Mouse (Mus musculus) kidney, postnatal 36 days (tissue): ENCODE measurements around the gene Mon1a.

Experiments
- DNase-seq, 2 experiments: peaks; one replicate each; pipeline ENCODE4 v3.0.0; 2021 to 2022; ENCODE audit warnings: mixed read lengths in 2 of 2

The Mon1a gene

DNA sequence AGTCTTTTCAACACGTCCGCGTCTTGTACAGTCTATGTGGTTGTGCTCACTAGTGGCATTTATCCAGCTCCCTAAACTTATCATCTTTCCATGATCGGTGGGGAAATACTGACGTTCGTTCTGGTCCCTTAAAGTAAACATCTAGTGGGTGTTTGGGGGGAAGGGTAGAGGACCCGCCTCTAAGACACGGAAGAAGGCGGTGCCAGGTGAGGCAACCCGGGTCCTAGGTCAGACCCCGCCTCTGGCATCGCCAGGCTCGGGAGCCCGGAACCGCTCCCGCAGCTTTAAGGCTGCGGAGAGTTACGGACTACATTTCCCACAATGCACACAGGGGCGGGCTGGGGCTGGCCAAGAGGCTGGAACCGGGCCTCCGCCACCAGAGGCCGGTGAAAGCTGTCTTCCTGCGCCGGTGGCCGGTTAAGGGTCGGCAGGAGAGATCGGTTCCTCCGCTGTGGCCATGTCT, at the start of gene Mon1a:
Gene Mon1a, plus strand, starts transcription at position 348 of the 463 bp plus-strand sequence.
- peak; percentile 94 to 97 for DNase-seq

DNA sequence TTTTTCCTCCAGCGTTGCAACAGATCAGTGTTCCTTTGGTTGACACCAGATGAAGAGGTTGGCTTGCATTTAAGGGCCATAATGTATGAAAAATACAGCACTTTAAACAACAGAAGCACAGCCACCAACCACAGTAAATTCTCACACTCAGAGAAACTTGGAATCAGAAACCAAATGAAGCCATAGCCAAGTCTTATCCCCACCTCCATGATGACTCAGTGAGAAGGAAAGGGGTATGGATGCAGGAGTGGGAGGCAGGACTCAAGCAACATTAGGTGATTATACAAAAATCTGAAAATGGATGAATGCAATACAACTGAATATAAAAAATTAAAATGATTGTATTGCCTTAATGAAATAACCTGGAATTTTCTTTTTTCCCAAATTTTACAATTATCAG, 49.1 kb upstream of the Mon1a start:
- DNase-seq = no peak

DNA sequence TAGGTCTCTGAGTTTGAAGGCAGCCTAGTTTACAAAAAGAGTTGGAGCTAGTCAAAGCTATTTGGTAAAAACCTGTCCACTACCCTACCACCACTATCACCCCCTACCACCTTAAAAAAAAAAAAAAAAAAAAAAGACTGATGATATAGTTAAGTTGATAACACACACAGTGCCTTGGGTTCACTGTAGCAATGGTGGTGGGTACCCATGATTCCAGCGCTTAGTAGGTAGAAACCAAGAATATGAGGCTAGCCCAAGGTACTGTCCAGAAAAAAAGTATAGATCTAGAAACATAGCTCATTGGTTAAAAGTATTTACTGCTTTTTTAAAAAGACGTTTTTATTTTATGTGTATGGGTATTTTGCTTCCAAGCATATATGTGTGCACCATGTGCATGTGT, 45.2 kb upstream of the Mon1a start:
- no peak for DNase-seq

DNA sequence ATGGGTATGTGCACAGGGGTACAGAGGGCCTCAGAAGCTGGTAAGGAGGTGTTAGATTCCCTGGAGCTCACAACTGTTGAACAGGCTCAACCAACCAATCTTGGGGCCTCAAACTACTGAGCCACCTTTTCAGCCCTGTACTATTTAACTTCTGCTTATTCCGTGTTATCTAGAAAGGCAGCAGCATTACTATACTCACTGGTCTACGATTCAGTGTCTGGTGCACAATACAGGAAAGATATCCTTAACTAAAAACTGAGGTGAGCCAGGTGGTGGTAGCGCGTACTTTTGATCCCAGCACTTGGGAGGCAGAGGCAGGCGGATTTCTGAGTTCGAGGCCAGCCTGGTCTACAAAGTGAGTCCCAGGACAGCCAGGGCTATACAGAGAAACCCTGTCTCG, 39.0 kb upstream of the Mon1a start:
- DNase-seq = no peak

DNA sequence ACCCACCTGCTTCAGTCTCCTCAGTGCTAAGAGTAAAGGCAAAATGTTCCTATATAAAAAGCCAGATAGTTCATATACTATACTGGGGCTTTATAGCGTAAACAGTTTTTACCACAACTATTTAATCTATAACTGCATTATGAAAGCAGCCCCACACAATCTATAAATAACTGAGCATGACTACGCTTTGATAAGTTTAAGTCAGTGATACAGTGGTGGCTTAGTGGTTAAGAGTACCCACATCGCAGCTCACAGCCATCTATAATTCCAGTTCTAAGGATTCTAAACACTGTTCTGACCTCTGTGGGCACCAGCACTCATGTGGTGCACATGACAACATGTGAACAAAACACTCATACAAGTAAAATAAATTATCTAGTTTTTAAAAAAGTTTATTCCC, 29.6 kb upstream of the Mon1a start:
- no peak for DNase-seq

DNA sequence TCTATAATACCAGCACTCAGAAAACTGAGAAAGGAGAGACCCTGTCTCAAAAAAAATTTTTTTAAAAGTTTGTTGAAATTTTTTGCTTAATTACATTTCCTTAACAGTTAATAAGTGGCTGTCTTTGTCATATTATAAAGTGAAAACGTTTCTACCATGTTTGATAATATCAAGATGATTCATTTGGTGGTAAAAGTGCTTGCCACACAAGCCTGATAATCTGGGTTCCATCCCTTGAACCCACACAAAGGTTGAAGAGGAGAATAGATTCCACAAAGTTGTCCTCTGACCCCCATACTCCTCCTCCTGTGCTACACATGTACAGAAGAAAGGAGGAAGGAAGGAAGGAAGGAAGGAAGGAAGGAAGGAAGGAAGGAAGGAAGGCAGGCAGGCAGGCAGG, 23.5 kb upstream of the Mon1a start:
- no peak for DNase-seq

DNA sequence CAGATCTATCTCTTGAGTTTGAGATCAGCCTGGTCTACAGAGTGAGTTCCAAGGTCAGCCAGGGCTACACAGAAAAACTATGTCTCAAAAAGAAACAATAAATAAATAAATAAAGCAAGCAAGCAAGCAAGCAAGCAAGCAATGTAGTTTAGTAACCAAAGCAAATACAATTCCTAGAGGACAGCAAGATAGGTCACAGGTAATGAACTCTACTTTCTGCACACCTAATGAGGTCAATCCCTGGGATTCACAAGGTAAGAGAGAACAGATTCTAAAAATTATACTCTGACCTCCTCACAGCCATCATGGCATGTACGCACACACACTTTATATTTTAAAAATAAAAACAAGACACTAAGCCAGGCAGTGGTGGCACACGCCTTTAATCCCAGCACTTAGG, 21.9 kb upstream of the Mon1a start:
- no peak for DNase-seq

DNA sequence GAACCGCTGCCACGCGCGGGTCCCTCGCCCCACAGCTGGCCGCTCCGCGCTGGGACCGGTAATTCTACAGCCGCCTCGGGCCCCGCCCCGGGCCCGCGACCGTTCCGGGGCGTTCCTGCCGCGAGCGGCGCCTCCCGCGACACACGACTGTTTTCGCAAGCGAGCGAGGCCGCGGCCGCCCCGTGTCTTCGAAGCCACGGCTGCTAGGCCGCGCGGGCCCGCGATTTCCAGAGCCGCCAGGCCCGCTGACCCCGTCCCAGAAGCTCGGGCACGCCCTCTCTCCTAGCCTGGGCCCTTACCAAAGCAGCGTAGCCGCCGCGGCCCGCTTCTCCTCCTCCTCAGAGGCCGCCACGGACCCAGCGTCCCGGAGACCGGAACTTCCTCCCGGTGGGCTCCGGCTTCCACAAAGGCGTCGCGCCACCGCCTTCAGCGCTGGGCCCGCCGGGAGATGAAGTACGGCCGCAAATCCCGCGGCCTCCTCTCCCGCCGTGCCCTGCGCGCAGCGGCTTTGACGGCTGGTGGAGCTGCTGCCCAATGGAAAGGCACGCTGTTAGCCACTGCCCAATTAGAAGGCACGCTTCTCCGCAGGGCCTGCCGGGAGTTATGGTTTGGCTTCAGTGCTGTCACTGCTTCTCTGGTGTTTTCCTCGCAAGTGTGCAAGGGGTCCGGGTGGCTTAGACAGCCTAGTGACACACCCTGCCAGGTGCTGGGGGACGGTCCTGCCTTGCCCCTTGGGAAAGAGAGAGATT, 15.4 kb upstream of the Mon1a start:
- DNase-seq = peak; percentile 96

DNA sequence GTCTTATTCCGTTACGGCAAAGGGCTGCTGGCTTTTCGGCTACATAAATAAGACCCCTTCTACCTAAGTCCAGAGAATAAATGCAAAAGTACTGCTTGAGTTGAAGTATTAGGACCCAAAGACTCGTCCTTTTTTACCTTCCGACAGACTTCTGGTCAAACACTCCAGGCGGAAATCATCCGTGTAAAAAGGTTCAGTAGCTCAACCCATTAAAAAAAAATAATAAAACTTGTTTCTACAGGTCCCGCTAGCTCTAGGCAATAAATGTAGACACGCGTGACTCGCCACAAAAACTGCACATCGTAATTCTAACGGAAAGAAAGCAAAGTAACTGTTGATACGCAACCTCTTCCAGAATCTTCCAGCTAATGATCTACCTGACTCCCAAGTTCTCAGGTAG, 14.8 kb upstream of the Mon1a start, which contains the start of gene Rbm6:
Gene Rbm6, minus strand, starts transcription at position 101 of the 400 bp plus-strand sequence.
- DNase-seq = no peak

DNA sequence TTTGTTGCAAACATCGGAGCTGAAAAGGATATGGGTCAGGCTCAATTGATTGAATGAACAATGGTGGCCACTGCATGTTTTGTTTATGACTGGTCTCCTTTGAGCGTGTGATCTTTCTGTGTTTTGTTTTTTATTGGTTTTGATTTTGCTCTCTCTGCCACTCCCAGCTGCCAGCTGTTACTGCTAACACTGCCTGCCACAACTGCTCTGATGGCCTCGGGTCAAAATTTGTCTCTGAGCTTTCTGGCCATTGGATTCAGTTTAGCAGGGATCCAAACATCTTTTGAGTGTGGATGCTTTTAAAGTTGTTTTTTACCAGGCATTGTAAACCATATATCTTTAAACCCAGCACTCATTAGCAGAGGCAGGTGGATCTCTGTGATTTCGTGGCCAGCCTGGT, 7.5 kb upstream of the Mon1a start:
- DNase-seq = no peak

DNA sequence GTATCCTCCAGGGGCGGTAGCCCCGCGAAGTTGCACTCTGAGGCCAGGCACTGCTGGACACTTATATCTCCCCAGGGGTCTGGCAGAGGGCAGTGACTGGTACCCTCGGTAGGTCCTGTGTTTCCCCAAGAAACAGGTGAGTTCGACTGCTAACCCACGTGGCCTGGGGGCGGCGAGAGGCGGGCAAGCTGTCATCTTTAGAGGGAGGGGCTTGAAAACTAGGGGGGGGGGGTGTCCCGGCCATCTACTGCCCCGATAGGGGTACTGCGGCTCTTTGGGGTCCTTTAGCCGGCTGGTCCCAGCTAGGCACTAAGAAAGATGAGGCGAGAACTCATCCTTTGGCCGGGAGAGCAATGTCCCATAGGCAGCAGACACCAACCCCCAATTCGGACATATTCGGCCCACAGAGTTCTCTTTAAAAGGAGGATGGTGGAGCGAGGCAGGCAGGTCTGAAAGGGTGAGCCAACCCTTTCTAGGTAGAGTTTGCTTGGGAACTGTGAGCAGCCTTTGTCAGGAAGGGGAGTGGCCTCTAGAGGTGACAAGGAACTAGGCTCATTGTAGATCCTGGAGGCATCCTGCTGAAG, 408 bp downstream of the Mon1a start:
- peak in 1 of 2 experiments; percentile 35 for DNase-seq

DNA sequence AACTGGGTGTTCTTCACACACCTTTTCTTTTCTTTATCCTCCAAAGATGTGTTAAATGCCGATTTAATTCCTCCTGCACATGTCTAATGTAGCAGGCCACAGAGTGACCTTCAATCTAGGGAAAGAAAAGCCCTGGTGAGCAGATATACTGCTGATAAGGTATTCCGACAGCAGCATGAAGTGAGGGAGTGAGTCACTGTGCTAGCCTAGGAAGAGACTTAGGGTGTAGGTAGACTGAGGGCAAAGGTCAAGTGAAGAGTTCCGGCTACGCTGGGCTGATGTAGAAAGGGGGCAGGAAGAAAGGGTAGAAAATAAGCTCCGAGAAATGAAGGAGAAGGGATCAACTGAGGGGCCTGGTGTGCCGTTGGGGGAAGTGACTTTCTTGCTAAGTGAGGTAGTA, 2.3 kb downstream of the Mon1a start:
- no peak for DNase-seq

DNA sequence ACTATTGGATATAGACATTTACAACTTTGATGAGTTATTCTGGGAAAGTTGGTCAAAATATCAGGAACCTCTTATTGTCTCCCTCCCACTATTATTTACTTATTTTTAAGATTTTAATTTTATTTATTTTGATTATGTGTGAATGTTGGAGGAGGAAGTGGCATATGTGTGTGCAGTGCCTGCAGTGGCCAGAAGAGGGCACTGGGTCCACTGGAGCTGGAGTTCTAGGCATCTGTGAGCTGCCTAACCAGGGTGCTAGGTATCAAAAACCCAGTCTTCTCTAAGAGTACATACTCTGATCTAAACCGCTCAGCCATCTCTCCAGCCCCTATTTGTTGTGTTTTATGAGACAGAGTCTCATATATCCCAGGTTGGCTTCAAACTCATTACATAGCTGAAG, 3.1 kb downstream of the Mon1a start:
- DNase-seq = peak in 1 of 2 experiments; percentile 40

DNA sequence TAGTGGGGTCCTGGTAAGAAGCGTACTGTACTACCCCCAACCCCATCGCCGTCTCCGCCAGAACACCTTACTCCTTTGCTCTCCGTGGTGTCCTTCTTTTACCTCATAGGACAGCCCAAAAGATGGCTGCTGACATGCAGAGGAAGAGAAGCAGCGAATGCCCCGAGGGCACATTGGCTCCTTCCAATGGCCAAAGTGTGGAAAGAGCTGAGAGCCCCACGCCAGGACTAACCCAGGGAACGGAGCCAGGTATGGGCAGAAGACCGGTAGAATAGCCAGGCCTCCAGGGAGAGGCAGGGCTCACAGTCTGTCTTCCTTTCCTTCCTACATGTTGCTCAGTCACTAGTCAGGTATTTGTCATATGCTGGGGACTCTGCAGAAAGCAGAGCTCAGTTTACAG, 10.6 kb downstream of the Mon1a start:
- no peak for DNase-seq

DNA sequence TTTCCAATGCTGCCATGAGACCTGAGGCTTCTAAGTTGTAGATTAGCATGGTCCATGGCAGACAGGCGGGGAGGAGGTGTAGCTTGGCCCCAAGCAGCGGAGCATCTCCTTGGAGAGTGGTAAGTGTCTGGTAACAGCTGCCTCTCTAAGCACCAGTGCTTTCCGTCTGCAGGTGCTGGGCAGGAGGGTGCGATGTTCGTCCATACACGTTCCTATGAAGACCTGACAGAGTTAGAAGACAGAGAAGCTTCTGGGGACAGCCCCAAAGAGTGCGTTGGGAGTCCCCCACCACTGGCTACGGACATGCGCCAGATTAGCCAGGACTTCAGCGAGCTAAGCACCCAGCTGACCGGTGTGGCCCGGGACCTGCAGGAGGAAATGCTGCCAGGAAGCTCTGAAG, 11.9 kb downstream of the Mon1a start:
- DNase-seq = no peak

DNA sequence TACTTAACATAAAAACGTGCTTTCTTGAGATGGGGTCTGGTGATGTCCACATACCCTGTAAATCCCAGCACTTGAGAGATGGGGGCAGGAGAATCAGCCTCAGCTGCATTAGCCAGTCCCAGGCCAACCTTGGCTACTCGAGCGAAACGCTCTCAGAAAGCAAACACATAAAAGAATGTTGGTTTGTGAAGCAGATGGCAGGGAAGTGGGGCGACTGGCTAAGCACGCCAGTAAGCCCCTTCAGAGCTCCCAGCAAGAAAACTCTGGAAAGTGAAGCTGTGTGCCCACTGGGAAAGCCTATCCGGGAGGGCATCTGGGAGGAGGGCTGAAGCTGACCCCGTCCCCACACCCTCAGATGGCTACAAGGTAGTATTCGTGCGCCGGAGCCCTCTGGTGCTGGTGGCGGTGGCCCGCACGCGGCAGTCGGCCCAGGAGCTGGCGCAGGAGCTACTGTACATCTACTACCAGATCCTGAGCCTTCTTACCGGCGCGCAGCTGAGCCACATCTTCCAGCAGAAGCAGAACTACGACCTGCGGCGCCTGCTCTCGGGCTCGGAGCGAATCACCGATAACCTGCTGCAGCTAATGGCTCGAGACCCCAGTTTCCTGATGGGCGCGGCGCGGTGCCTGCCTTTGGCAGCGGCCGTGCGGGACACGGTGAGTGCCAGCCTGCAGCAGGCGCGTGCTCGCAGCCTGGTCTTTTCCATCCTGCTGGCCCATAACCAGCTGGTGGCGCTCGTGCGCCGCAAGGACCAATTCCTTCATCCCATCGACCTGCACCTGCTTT, 13.1 kb downstream of the Mon1a start:
- DNase-seq = peak; percentile 68 to 83

DNA sequence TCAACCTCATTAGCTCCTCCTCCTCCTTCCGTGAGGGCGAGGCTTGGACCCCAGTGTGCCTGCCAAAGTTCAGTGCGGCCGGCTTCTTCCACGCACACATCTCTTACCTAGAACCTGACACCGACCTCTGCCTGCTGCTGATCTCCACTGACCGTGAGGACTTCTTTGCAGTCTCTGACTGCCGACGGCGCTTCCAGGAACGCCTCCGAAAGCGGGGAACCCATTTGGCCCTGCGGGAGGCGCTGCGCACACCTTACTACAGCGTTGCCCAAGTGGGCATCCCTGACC, 13.6 kb downstream of the Mon1a start:
- no peak for DNase-seq

DNA sequence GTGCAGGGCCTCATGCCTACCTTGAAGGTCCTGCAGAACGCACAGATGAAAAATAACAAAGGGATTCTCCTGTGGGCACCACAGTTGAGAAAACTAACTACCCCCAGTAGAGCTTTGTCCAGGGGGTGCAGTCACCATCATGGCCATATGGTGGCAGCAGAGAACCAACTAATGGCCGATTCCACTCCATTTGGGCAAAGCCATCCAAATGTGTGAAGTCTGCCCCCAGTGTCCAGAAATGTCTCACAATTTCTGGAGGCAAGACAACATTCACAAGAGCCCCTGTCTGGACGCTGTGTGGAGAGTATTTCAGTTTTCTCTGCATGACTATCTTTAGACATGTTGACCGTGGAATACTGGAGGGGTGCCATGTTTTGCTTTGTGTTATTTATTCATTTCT, 16.8 kb downstream of the Mon1a start:
- peak; percentile 82 to 92 for DNase-seq

DNA sequence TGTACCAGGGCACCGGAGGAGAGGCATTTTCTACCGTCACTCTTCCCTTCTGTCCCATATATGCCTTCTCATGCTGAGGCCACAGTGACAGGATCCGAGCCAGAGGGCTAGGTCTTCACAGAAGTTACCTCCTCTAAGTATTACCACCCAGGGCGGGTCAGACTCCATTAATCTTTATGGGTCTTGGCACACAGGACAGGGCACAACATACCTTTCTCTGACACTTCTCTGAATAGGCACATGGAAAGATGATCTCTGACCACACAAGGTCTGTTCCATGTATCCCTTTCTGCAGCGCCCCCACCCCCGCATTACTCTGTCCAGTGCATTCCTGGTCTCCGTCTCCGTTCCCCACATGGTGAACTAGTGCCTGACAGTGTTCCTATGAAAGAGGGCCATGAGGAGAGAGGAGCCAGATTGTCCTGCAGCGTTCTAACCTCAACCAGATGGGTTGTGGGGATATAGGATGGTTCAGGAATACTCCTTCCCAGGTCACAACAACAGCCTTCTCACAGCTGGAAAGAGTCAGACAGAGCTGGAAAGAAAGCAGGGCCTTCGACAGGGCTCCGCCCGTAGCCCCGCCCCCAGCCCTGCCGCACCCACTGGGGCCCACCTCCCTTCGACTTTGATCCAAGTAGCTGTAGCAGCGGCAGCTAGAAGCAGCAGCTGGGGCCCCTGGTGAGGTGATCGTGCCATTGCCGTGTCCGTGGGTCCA, 18.5 kb downstream of the Mon1a start, which contains the start of gene Mst1r:
Gene Mst1r, plus strand, starts transcription at position 622 of the 715 bp plus-strand sequence.
- peak; percentile 87 to 91 for DNase-seq

DNA sequence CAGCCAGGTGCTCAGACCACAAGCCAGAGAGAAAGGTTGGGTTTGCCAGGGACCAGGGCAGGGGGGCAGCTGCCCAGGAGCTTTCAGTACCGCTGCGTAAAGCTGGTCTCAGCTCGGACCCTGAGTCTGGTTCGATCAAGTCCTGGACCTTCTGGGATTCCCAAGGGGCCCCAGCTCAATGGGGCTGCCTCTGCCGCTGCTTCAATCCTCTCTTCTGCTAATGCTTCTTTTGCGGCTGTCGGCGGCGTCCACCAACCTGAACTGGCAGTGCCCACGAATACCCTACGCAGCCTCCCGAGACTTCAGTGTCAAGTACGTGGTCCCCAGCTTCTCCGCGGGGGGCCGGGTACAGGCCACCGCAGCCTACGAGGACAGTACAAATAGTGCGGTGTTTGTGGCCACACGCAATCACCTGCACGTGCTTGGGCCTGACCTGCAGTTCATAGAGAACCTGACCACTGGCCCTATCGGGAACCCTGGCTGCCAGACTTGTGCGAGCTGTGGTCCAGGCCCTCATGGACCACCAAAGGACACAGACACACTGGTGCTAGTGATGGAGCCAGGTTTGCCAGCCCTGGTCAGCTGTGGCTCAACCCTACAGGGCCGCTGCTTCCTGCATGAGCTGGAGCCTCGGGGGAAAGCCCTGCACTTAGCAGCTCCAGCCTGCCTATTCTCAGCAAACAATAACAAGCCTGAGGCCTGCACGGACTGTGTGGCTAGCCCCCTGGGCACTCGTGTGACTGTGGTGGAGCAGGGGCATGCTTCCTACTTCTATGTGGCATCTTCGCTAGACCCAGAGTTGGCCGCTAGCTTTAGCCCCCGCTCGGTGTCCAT, 19.2 kb downstream of the Mon1a start:
- DNase-seq = peak in 1 of 2 experiments; percentile 12

DNA sequence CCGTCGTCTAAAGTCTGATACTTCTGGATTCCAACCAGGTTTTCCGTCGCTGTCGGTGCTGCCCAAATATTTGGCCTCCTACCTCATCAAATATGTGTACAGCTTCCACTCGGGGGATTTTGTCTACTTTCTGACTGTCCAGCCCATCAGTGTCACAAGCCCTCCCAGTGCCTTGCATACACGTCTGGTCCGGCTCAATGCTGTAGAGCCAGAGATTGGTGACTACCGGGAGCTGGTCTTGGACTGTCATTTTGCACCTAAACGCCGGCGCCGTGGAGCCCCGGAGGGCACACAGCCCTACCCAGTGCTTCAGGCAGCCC, 19.8 kb downstream of the Mon1a start:
- no peak for DNase-seq

DNA sequence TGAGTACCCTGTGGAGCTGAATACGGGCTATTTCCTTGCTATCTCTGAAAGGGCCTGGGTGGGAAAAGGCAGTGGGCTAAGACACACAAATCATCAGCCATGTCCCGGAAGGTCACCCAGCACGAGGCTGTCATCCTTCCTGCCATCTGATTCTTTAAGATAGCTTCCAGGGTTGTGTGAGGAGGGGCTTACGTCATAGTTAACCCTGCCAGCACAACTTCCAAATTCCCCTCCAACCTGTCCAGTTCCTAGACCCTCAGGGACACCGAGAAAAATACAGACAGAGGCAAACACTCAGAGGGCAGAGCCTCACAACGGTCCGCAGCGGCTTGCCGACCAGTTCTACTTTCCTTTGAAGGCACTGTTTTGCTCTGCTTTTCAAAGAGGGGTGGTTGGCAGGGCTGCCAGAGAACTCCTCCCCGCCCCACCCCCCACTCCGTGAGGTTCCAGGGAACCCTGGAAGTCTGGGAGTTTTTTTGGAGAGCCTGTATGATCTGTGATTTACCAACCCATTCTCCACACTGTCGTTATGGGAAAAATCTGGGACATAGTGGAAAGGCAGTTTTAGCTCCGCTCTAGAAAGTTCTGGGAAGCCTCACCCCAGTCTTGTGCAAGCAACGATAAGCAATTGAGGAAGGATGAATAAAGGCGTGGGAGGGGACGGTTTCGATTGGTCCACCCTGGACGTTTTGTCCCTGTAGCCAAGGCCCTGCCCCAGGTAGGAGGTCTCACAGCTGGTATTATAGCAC, 20.6 kb downstream of the Mon1a start:
- DNase-seq = no peak
